Mouse (Mus musculus) kidney, postnatal 0 days (tissue): Measurements from ENCODE around the gene Hcst. TPM values are rescaled to one million over a fixed set of nuclear protein-coding genes. Genes with fewer than 3 reads are reported as not detected.
A peak's percentile ranks its signal among the peaks of the same experiment; 100 is the strongest.

Experiments used
- ATAC-seq: fragments of 200-750 bp; cut with Nextera tagmentation; replicated peaks from 2 replicates; pipeline ENCODE4 v1.8.0; 2017; ENCODE audit warnings: low read depth, moderate number of reproducible peaks, moderate TSS enrichment, moderate library complexity; ENCODE audit not compliant: low FRiP score
- DNase-seq: peaks from one replicate; pipeline ENCODE4 v3.0.0-alpha.2; 2016; ENCODE audit warnings: low spot score
- H3K27ac ChIP-seq: fragments of 300-500 bp; sonication (generic); 2 replicates; pipeline ENCODE4 v1.5.1; 2014; ENCODE audit warnings: mild to moderate bottlenecking
- H3K27me3 ChIP-seq: fragments of 300-500 bp; sonication (generic); 2 replicates; pipeline ENCODE4 v1.6.1; 2014; ENCODE audit warnings: low read length, mixed read lengths; ENCODE audit not compliant: insufficient read depth
- H3K36me3 ChIP-seq: fragments of 300-500 bp; sonication (generic); 2 replicates; pipeline ENCODE4 v1.6.1; 2014; ENCODE audit warnings: low read length, mixed read lengths; ENCODE audit not compliant: insufficient read depth
- H3K4me1 ChIP-seq: fragments of 300-500 bp; sonication (generic); replicated peaks from 2 replicates; pipeline ENCODE4 v1.6.1; 2014; ENCODE audit warnings: antibody characterized with exemption, low read length, mixed read lengths; ENCODE audit not compliant: insufficient read depth
- H3K4me2 ChIP-seq: fragments of 300-500 bp; sonication (generic); 2 replicates; pipeline ENCODE4 v1.6.1; 2014; ENCODE audit warnings: mild to moderate bottlenecking, low read length, moderate library complexity, mixed read lengths
- H3K4me3 ChIP-seq: fragments of 300-500 bp; sonication (generic); replicated peaks from 2 replicates; pipeline ENCODE4 v1.5.1; 2014; ENCODE audit warnings: low read depth, low read length
- H3K9ac ChIP-seq: fragments of 300-500 bp; sonication (generic); 2 replicates; pipeline ENCODE4 v1.6.1; 2014; ENCODE audit warnings: low read depth, low read length
- H3K9me3 ChIP-seq: fragments of 300-500 bp; sonication (generic); replicated peaks from 2 replicates; pipeline ENCODE4 v1.6.1; 2016; ENCODE audit warnings: low read length, inconsistent platforms, mixed read lengths
- CTCF ChIP-seq: IDR thresholded peaks from 2 replicates; pipeline ENCODE4 v1.5.1; 2016; ENCODE audit warnings: antibody characterized with exemption, low read depth, mild to moderate bottlenecking, moderate library complexity
- WGBS: fragments of 180-500 bp; shearing (Covaris S2); extraction: QIAGEN DNeasy Blood & Tissue Kit; methylation state at CpG from one replicate; pipeline ENCODE4 v1.1.7; 2014; 5-methylcytosine and 5-hydroxymethylcytosine counted together
- polyA plus RNA-seq: library from polyadenylated mRNA; unstranded; fragments of >200 nt; fragmentation: Nextera tagmentation; extraction: Ambion mirVana; gene quantifications from 2 replicates; pipeline ENCODE4 v1.2.1, GENCODE M21; 2015

The Hcst gene
- polyA plus RNA-seq, 1 experiment from 2014 or later = 2.1 TPM

DNA sequence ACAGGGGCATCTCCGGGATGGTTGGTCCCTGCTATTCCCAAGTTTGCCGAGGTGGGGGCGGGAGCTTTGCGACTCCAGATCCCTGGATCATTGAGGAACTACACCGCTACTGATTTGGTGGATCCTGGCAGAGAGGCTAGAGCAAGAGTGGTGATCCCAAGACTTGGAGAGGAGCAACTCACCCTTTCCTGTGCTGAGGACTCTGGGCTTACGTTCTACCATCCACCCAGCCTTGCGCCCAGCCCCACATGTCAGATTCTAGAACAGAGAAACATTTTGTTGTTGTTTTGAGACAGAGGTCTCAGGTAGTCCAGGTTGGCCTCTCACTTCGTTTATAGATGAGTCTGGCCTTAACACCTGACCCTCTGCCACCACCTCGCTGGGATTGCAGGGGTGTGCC lies 2.9 kb upstream of the Hcst start:
- no peak for TF ChIP-seq CTCF
- Histone ChIP-seq H3K27ac (no peak overlapping the region; the same call in 1 of the 2 replicates), H3K9ac (peak overlapping the region; percentile 46), H3K9me3 (no peaks in the 10 kb centered on the region; the same call in 1 of the 2 replicates), H3K4me2 (peak overlapping the region; percentile 78), H3K36me3 (no peaks in the 10 kb centered on the region), H3K4me1 (0 out of 2 replicates have a peak, but pooled peaks cover 6% of the 10 kb centered on the region), H3K27me3 (no peaks in the 10 kb centered on the region), H3K4me3 (peak overlapping the region; percentile 42)
- ATAC-seq = no peak
- WGBS = 6% methylated on average over 9 of the region's 9 CpGs
- DNase-seq = no peak

GRCm38 (mm10) chr7:30421890-30422435 lies 2.3 kb upstream of the Hcst start:
- H3K4me2 ChIP-seq = peak overlapping the region; percentile 78
- H3K4me1 ChIP-seq = 0 out of 2 replicates have a peak, but pooled peaks cover 6% of the 10 kb centered on the region
- H3K9me3 ChIP-seq = no peaks in the 10 kb centered on the region; the same call in 1 of the 2 replicates
- WGBS = 0% methylated on average over 45 of the region's 45 CpGs
- ATAC-seq (peak; percentile 79), DNase-seq (peak; percentile 75)
- peak overlapping the region; percentile 68 for H3K27ac ChIP-seq
- peak overlapping the region; percentile 46; the same call in 1 of the 2 replicates for H3K9ac ChIP-seq
- no peaks in the 10 kb centered on the region for H3K36me3 ChIP-seq
- no peaks in the 10 kb centered on the region for H3K27me3 ChIP-seq
- H3K4me3 ChIP-seq = peak overlapping the region; percentile 42
- TF ChIP-seq CTCF = no peak

- ATAC-seq = 0 out of 2 replicates have a peak, but pooled peaks have one; percentile 30
- Histone ChIP-seq H3K4me2 (peak within 1 kb of the TSS; percentile 78), H3K27me3 (no peaks in the 10 kb centered on the region), H3K36me3 (no peaks in the 10 kb centered on the region), H3K4me3 (peak within 1 kb of the TSS; percentile 42), H3K4me1 (0 out of 2 replicates have a peak, but pooled peaks cover 6% of the 10 kb centered on the region), H3K9ac (peak within 1 kb of the TSS; percentile 46), H3K27ac (peak within 1 kb of the TSS; percentile 68), H3K9me3 (no peaks in the 10 kb centered on the region; the same call in 1 of the 2 replicates)
- no peak for TF ChIP-seq CTCF
- peak; percentile 31 for DNase-seq
- 8% methylated on average over 31 of the region's 31 CpGs for WGBS
Measured at GRCm38 (mm10) chr7:30421175-30421889, 1.7 kb upstream of the Hcst start, which contains the start of gene Nfkbid. Gene Nfkbid, plus strand, starts transcription at chr7:30421732.

DNA sequence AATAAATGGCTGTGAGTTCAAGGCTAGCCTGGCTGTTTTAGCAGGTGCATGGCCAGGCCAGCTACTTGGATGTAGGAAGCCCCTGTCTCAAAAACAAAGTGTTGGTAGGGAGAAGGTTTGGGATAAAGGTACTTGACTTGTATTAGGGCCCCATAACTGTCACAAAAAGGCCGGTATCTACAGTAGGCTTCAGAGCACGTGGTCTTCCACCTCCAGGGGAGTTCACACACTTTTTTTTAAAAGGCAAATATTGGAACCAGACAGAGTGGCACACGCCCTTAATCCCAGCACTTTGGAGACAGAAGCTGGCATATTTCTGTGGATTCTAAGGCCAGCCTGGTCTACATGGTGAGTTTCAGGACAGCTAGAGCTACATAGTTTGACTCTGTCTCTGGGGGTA lies 1.0 kb upstream of the Hcst start:
- H3K9me3 ChIP-seq = no peaks in the 10 kb centered on the region; the same call in 1 of the 2 replicates
- H3K4me2 ChIP-seq = no peak overlapping the region
- no peak for ATAC-seq
- H3K4me3 ChIP-seq = no peak overlapping the region
- H3K9ac ChIP-seq = no peak overlapping the region
- 0 out of 2 replicates have a peak, but pooled peaks cover 6% of the 10 kb centered on the region for H3K4me1 ChIP-seq
- H3K27ac ChIP-seq = no peak overlapping the region
- no peaks in the 10 kb centered on the region for H3K36me3 ChIP-seq
- no peak for DNase-seq
- TF ChIP-seq CTCF = no peak
- H3K27me3 ChIP-seq = no peaks in the 10 kb centered on the region
- 87% methylated on average over 3 of the region's 3 CpGs for WGBS

DNA sequence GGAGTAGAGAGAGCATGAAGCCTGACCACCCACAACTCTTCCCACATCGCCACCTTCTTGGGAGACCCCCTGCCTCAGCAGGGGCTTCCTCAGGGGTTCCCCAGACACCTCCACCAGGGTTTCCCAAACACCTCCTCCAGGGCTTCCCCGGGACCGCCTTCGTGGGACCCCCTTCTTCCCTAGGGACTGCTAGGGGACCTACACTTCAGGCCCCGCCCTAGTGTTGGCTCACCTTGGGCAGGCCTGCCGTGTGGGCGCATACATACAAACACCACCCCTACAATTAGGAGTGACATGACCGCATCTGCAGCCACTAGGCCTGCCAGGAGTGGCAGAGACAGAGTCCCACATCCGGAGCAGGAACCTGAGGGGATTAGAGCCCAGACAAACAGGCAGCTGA lies 1.8 kb downstream of the Hcst start:
- Histone ChIP-seq H3K4me1 (0 out of 2 replicates have a peak, but pooled peaks cover 6% of the 10 kb centered on the region), H3K27me3 (no peaks in the 10 kb centered on the region), H3K9ac (no peak overlapping the region), H3K4me3 (no peak overlapping the region), H3K27ac (no peak overlapping the region), H3K9me3 (no peaks in the 10 kb centered on the region; the same call in 1 of the 2 replicates), H3K4me2 (no peak overlapping the region), H3K36me3 (no peaks in the 10 kb centered on the region)
- WGBS = 76% methylated on average over 9 of the region's 9 CpGs
- ATAC-seq (no peak), DNase-seq (no peak)
- TF ChIP-seq CTCF = no peak

GRCm38 (mm10) chr7:30413596-30413995 lies 6.1 kb downstream of the Hcst start, which contains the start of gene Tyrobp:
Gene Tyrobp, plus strand, starts transcription at chr7:30413760.
- no peak within 1 kb of the TSS for H3K4me3 ChIP-seq
- H3K27ac ChIP-seq = no peak within 1 kb of the TSS

More at GRCm38 (mm10) chr7:30413596-30413995, 6.1 kb downstream of the Hcst start, which contains the start of gene Tyrobp:
- Histone ChIP-seq H3K27me3 (no peaks in the 10 kb centered on the region), H3K36me3 (no peaks in the 10 kb centered on the region), H3K9ac (no peak within 1 kb of the TSS), H3K4me2 (no peak within 1 kb of the TSS), H3K4me1 (no peaks in the 10 kb centered on the region), H3K9me3 (no peaks in the 10 kb centered on the region; the same call in 1 of the 2 replicates)
- no peak for DNase-seq
- WGBS = 56% methylated on average over 5 of the region's 5 CpGs
- no peak for ATAC-seq
- TF ChIP-seq CTCF = no peak
